Mouse (Mus musculus): Measurements from ENCODE around the gene Cd44. TPM values are rescaled to one million over a fixed set of nuclear protein-coding genes. Genes with fewer than 3 reads are reported as not detected.

The Cd44 gene
- total RNA-seq, 1 experiment, result 14.3 TPM

DNA sequence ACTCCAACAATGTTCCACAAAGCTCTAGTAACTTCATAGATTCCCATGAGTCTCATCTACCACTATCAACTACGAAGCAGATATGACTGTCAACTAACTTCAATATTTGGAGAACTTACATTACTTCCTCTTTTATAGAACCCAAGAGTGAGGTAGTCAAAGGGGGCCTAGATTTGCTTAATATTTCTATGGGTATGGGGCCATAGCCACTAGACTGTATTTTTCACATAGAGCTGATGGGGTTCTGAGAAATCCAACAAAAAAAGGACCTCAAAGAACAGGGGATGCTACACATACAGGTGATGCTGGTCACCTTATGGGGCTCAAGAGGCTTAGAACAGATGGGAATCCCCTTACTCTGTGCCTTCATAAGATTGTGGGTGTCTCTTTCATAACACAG, 14.3 kb downstream of the Cd44 start:
- Histone ChIP-seq H3K9ac (ENCODE audit: insufficient read depth, low read depth, low read length, poor library complexity, severe bottlenecking) (no peak overlapping the region), H3K4me1 (ENCODE audit: control insufficient read depth in 2 of 2, insufficient read depth in 2 of 2, low read length in 2 of 2, poor library complexity in 1 of 2) (no peaks in the 10 kb centered on the region), H3K4me3 (ENCODE audit: insufficient read depth in 1 of 2, low read depth in 1 of 2, low read length in 2 of 2, poor library complexity in 1 of 2, severe bottlenecking in 1 of 2) (no peak overlapping the region), H3K9me3 (ENCODE audit: control insufficient read depth, insufficient read depth, low read depth, low read length) (no peaks in the 10 kb centered on the region), H3K36me3 (ENCODE audit: control insufficient read depth, insufficient read depth, low read length, poor library complexity, severe bottlenecking) (no peaks in the 10 kb centered on the region), H3K27ac (ENCODE audit: insufficient read depth, low read depth, low read length, poor library complexity, severe bottlenecking) (no peak overlapping the region)
- no peak for DNase-seq (ENCODE audit: low read depth, low spot score)
- in situ Hi-C loops (cut with MboI; ENCODE audit: low sequenced_read_pairs in 2 of 2, unreplicated experiment in 2 of 2), result no loop called here
- TF ChIP-seq ZNF384 (IDR thresholded peaks at IDR 0.05; ENCODE audit: low read depth, low read length) (no peak), CHD2 (IDR thresholded peaks at IDR 0.05; ENCODE audit: low read depth, low read length) (no peak), ZC3H11A (IDR thresholded peaks at IDR 0.05; ENCODE audit: borderline replicate concordance, low read depth, low read length) (no peak)

DNA sequence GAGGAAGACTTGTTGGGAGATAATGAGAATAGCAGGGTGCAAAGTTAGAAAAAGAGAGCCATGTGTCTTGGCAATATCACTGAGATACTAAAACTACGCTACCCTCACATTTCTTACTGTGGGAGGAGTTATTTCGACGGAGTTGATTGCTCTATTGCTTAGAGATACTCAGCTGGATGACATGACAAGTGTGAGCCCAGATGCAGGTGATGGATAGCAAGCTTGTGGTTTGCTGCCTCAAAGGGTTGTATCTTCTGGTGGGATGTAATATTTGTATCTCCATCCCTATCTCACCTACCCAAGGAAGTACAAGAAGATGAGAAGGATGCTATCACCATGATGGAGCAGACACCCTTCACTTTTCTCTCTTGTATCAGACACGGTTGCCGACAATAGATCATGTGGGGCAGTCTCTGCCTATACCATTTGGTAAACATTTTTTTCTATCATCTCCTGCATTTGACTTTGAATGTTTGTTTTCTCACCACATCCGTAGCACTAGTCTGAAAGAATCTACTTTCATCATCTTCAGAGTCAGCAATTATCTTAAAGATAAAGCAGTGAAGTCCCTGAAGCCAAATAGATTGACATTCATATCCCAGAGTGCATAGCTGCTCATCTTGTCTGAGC, 15.0 kb downstream of the Cd44 start:
- H3K9me3 ChIP-seq (ENCODE audit: control insufficient read depth, insufficient read depth, low read depth, low read length), result no peaks in the 10 kb centered on the region
- TF ChIP-seq CHD2 (IDR thresholded peaks at IDR 0.05; ENCODE audit: low read depth, low read length), result no peak
- no peak for TF ChIP-seq HCFC1 (IDR thresholded peaks at IDR 0.05; ENCODE audit: borderline replicate concordance, insufficient read depth, low read length)
- no peak for TF ChIP-seq MAFK (IDR thresholded peaks at IDR 0.05; ENCODE audit: insufficient read depth, low read depth, low read length)
- no peak for TF ChIP-seq ZNF384 (IDR thresholded peaks at IDR 0.05; ENCODE audit: low read depth, low read length)
- TF ChIP-seq ZC3H11A (IDR thresholded peaks at IDR 0.05; ENCODE audit: borderline replicate concordance, low read depth, low read length), result no peak
- H3K9ac ChIP-seq (ENCODE audit: insufficient read depth, low read depth, low read length, poor library complexity, severe bottlenecking), result no peak overlapping the region
- no peaks in the 10 kb centered on the region for H3K4me1 ChIP-seq (ENCODE audit: control insufficient read depth in 2 of 2, insufficient read depth in 2 of 2, low read length in 2 of 2, poor library complexity in 1 of 2)
- no peaks in the 10 kb centered on the region for H3K36me3 ChIP-seq (ENCODE audit: control insufficient read depth, insufficient read depth, low read length, poor library complexity, severe bottlenecking)
- H3K27ac ChIP-seq (ENCODE audit: insufficient read depth, low read depth, low read length, poor library complexity, severe bottlenecking), result no peak overlapping the region
- in situ Hi-C loops (cut with MboI; ENCODE audit: low sequenced_read_pairs in 2 of 2, unreplicated experiment in 2 of 2), result no loop called here
- no peak for DNase-seq (ENCODE audit: low read depth, low spot score)
- no peak overlapping the region for H3K4me3 ChIP-seq (ENCODE audit: insufficient read depth in 1 of 2, low read depth in 1 of 2, low read length in 2 of 2, poor library complexity in 1 of 2, severe bottlenecking in 1 of 2)

DNA sequence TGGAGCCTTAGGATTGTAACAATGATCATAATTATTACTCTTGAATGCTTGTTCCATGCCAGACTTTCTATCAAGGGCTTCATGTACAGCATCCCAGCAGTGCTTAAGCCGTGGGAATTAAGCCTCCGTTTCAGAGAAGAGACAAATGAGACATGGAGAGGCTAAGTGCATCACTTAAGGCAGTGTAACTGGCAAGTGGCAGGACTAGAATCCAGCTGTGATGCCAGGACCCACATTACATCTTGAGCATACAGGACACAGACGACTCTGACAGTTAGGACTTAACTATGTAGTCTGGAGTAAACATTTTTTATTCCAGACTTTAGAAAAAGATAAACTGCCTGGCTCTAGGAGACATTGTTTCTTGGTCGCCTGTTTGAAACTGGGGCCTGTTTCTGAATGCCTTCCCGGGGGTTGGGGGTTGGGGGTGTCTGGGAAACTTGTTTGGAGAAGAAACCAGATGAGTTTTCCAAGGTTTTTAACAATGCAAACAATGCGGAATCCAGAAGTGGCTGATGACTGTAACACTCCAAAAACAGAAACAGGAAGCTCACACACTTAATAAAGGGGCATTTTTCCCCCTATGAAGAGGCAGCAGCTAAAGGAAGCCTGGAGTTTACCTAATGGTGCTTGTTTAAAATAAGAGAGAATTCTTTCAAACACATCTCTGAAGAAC, 18.7 kb downstream of the Cd44 start:
- no peak overlapping the region for H3K9ac ChIP-seq (ENCODE audit: insufficient read depth, low read depth, low read length, poor library complexity, severe bottlenecking)
- H3K36me3 ChIP-seq (ENCODE audit: control insufficient read depth, insufficient read depth, low read length, poor library complexity, severe bottlenecking), result no peaks in the 10 kb centered on the region
- H3K4me1 ChIP-seq (ENCODE audit: control insufficient read depth in 2 of 2, insufficient read depth in 2 of 2, low read length in 2 of 2, poor library complexity in 1 of 2), result no peaks in the 10 kb centered on the region
- TF ChIP-seq ZNF384 (IDR thresholded peaks at IDR 0.05; ENCODE audit: low read depth, low read length) (no peak), CHD2 (IDR thresholded peaks at IDR 0.05; ENCODE audit: low read depth, low read length) (no peak), HCFC1 (IDR thresholded peaks at IDR 0.05; ENCODE audit: borderline replicate concordance, insufficient read depth, low read length) (no peak), MAFK (IDR thresholded peaks at IDR 0.05; ENCODE audit: insufficient read depth, low read depth, low read length) (no peak), ZC3H11A (IDR thresholded peaks at IDR 0.05; ENCODE audit: borderline replicate concordance, low read depth, low read length) (no peak)
- no peak for DNase-seq (ENCODE audit: low read depth, low spot score)
- H3K4me3 ChIP-seq (ENCODE audit: insufficient read depth in 1 of 2, low read depth in 1 of 2, low read length in 2 of 2, poor library complexity in 1 of 2, severe bottlenecking in 1 of 2), result no peak overlapping the region
- in situ Hi-C loops (cut with MboI; ENCODE audit: low sequenced_read_pairs in 2 of 2, unreplicated experiment in 2 of 2), result no loop called here
- H3K27ac ChIP-seq (ENCODE audit: insufficient read depth, low read depth, low read length, poor library complexity, severe bottlenecking), result no peak overlapping the region
- H3K9me3 ChIP-seq (ENCODE audit: control insufficient read depth, insufficient read depth, low read depth, low read length), result no peaks in the 10 kb centered on the region

DNA sequence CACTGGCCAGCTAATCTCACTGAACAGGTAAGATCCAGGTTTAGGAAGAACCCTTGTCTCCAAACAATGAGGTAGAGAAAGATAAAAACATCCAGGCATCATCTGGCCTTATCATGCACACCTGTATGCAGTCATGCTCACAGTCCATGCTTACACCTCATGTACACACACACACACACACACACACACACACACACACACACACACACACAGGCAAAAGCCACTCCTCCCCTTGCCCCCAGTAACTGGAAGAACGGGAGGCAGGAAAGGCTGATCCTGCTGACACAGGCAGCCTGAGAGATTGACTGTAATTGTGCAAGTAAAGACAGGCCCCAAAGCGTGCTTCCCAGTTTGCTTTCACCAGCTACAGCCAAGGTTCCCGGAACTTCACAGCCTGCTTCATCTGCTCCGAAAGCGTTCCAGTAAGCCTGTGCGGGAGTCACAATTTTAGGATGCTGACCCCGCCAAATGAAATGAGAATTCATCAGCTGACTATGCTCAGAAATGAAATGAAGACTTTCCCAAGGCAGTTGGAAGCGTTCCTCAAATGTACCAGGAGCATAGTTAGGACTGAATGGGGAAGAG, 19.4 kb downstream of the Cd44 start:
- Histone ChIP-seq H3K9me3 (ENCODE audit: control insufficient read depth, insufficient read depth, low read depth, low read length) (no peaks in the 10 kb centered on the region), H3K9ac (ENCODE audit: insufficient read depth, low read depth, low read length, poor library complexity, severe bottlenecking) (no peak overlapping the region), H3K27ac (ENCODE audit: insufficient read depth, low read depth, low read length, poor library complexity, severe bottlenecking) (no peak overlapping the region), H3K36me3 (ENCODE audit: control insufficient read depth, insufficient read depth, low read length, poor library complexity, severe bottlenecking) (no peaks in the 10 kb centered on the region), H3K4me3 (ENCODE audit: insufficient read depth in 1 of 2, low read depth in 1 of 2, low read length in 2 of 2, poor library complexity in 1 of 2, severe bottlenecking in 1 of 2) (no peak overlapping the region), H3K4me1 (ENCODE audit: control insufficient read depth in 2 of 2, insufficient read depth in 2 of 2, low read length in 2 of 2, poor library complexity in 1 of 2) (no peaks in the 10 kb centered on the region)
- no peak for DNase-seq (ENCODE audit: low read depth, low spot score)
- TF ChIP-seq ZNF384 (IDR thresholded peaks at IDR 0.05; ENCODE audit: low read depth, low read length) (no peak), CHD2 (IDR thresholded peaks at IDR 0.05; ENCODE audit: low read depth, low read length) (no peak), MAFK (IDR thresholded peaks at IDR 0.05; ENCODE audit: insufficient read depth, low read depth, low read length) (no peak), ZC3H11A (IDR thresholded peaks at IDR 0.05; ENCODE audit: borderline replicate concordance, low read depth, low read length) (no peak), HCFC1 (IDR thresholded peaks at IDR 0.05; ENCODE audit: borderline replicate concordance, insufficient read depth, low read length) (no peak)
- in situ Hi-C loops (cut with MboI; ENCODE audit: low sequenced_read_pairs in 2 of 2, unreplicated experiment in 2 of 2), result no loop called here
